Mouse (Mus musculus) G1E (cell line): Measurements from ENCODE around the gene Zcchc7. TPM values are rescaled to one million over a fixed set of nuclear protein-coding genes. Genes with fewer than 3 reads are reported as not detected.

Experiments used
- ATAC-seq: 2 replicates; pipeline ENCODE4 v1.8.0; 2016; ENCODE audit warnings: mild to moderate bottlenecking; ENCODE audit not compliant: insufficient number of reproducible peaks, poor library complexity, low FRiP score, severe bottlenecking; ENCODE audit errors: extremely low read depth
- DNase-seq: peaks from one replicate; pipeline ENCODE4 v3.0.0; 2012; ENCODE audit warnings: low spot score
- H3K27me3 ChIP-seq: 2 replicates; pipeline ENCODE4 v1.6.1; 2012; ENCODE audit warnings: mild to moderate bottlenecking, low read length, inconsistent platforms; ENCODE audit not compliant: insufficient read depth
- H3K36me3 ChIP-seq: replicated peaks from 2 replicates; pipeline ENCODE3; 2012; ENCODE audit warnings: mild to moderate bottlenecking, inconsistent platforms
- H3K4me1 ChIP-seq: 2 replicates; pipeline ENCODE4 v1.6.1; 2012; ENCODE audit warnings: low read depth, low read length, inconsistent platforms, mixed read lengths; ENCODE audit not compliant: insufficient read depth
- H3K4me3 ChIP-seq: 2 replicates; pipeline ENCODE4 v1.5.1; 2012; ENCODE audit warnings: low read depth, mild to moderate bottlenecking, inconsistent platforms, low read length, moderate library complexity, mixed read lengths
- H3K9me3 ChIP-seq: replicated peaks from 2 replicates; pipeline ENCODE4 v1.6.1; 2012; ENCODE audit warnings: inconsistent platforms
- CTCF ChIP-seq: IDR thresholded peaks from 2 replicates; pipeline ENCODE4 v1.5.1; 2012; ENCODE audit warnings: low read depth, low read length, inconsistent platforms, mixed read lengths
- GATA1 ChIP-seq: IDR thresholded peaks from 2 replicates; pipeline ENCODE4 v1.6.1; 2012; ENCODE audit warnings: borderline replicate concordance, low read length, inconsistent platforms, mixed read lengths
- GATA2 ChIP-seq: IDR thresholded peaks from 2 replicates; pipeline ENCODE4 v1.6.1; 2012; ENCODE audit warnings: low read depth, low read length, inconsistent platforms, borderline replicate concordance
- POLR2AphosphoS5 ChIP-seq: IDR thresholded peaks from 2 replicates; pipeline ENCODE4 v1.6.1; 2012; ENCODE audit warnings: low read depth, low read length, inconsistent platforms; ENCODE audit not compliant: insufficient replicate concordance
- TAL1 ChIP-seq: conservative IDR thresholded peaks from 2 replicates; pipeline ENCODE4 v1.6.1; 2012; ENCODE audit warnings: low read depth, low read length, inconsistent platforms, mixed read lengths
- polyA plus RNA-seq: library from polyadenylated mRNA; stranded (reverse); fragments of >175 nt; gene quantifications from 2 replicates; pipeline ENCODE4 v1.2.3, GENCODE M21; 2012
- total RNA-seq, 2 experiments: library from RNA; stranded (forward) in 1 of 2; stranded (reverse) in 1 of 2; fragments of 200-1000 nt in 1 of 2; fragments of >200 nt in 1 of 2; fragmentation: Nextera tagmentation in 1 of 2; gene quantifications; 2 replicates each; pipeline ENCODE4 v1.2.3; 2014 to 2017

Zcchc7 gene
- total RNA-seq (2014; fragmentation: Nextera tagmentation), result 59.9 and 61.3 TPM in 2 replicates
- 67.7 and 129 TPM in 2 replicates for total RNA-seq (2017)
- polyA plus RNA-seq, result 26.3 and 28.6 TPM in 2 replicates

DNA sequence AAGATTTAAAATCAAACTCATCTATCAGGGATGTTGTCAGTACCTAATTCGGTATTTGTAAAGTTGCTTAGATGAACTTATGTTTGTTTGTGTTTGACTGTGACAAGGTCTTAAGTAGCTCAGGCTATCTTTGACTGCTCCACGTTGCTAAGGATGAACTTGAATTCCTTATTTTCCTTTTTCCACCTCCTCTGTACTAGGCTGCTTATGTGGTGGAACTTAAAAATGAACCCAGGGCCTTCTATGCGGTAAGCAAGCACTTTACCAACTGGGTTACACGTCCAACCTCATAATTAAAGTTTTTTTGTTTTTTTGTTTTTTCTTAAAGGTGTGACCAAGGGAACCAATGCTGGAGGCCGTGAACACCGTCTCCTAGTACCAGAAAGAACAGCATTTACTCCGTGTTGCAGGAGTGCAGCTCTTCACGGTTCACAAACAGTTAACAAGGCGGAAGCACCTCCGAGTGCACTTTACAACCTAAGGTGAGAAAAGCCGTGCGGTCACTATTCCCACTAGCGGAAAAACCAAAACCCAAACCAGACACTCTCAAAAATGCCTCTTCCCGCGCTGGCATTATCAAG is at the start of gene Zcchc7:
Gene Zcchc7, plus strand, starts transcription at position 325 of the 581 bp plus-strand sequence.
- no peak for TF ChIP-seq CTCF

DNA sequence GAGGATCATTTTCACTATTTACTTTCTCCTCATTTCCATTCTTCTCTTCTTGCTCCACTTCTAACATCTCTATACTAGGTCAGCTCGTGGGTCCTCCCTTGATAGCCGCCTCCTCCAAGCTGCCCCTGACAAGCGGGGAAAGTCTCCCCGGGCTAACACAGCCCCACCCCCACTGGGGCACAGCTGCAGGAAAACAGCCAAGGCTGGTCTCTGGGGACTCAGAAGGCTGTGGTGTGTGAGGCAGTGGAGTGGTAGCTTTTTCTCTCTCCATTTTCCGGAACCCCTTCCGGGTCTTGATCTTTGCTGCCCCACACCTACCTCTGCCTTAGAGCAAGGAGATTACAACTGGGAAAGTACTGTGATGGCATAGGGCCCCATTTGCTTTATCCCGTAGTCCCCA is 49.7 kb upstream of the Zcchc7 start:
- TF ChIP-seq POLR2AphosphoS5 (no peak), GATA1 (no peak), CTCF (no peak), TAL1 (no peak), GATA2 (no peak)
- no peak for ATAC-seq
- H3K27me3 ChIP-seq, result peaks cover 20% of the 10 kb centered on the region
- H3K4me3 ChIP-seq, result no peak overlapping the region
- peaks cover 16% of the 10 kb centered on the region for H3K9me3 ChIP-seq
- H3K36me3 ChIP-seq, result no peaks in the 10 kb centered on the region
- no peak for DNase-seq
- H3K4me1 ChIP-seq, result no peaks in the 10 kb centered on the region

More for the DNA sequence above, at the start of gene Zcchc7:
- peaks cover 15% of the 10 kb centered on the region for H3K4me1 ChIP-seq
- DNase-seq (no peak), ATAC-seq (peak; percentile 17; the same call in 1 of the 2 replicates)
- H3K36me3 ChIP-seq, result no peaks in the 10 kb centered on the region
- peaks cover 10% of the 10 kb centered on the region for H3K27me3 ChIP-seq
- H3K4me3 ChIP-seq, result peak within 1 kb of the TSS; percentile 100
- H3K9me3 ChIP-seq, result no peaks in the 10 kb centered on the region

DNA sequence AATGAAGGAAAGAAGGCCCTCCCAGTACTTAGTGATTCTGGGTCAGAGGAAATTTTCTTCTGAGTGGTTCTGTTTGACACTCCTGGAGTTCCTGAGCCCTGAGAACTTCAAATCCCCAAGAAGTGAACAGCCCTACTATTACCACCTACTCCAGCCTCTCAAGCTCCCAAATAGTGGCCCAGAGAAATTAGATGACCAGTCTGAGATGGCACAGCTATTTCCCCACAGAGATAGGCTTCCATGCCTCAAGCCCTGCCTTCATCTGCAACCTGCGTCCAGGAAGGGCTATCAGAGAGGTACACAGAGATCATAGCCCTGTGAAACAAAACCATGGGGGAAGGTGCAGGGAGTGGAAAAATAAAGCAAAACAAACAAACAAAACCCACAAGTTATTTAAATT is 48.8 kb upstream of the Zcchc7 start:
- no peak for DNase-seq
- no peaks in the 10 kb centered on the region for H3K36me3 ChIP-seq
- no peak overlapping the region for H3K4me3 ChIP-seq
- TF ChIP-seq TAL1 (no peak), POLR2AphosphoS5 (no peak), GATA1 (no peak), GATA2 (no peak), CTCF (no peak)
- ATAC-seq, result no peak
- H3K4me1 ChIP-seq, result no peaks in the 10 kb centered on the region
- peaks cover 16% of the 10 kb centered on the region for H3K9me3 ChIP-seq
- H3K27me3 ChIP-seq, result peaks cover 22% of the 10 kb centered on the region

DNA sequence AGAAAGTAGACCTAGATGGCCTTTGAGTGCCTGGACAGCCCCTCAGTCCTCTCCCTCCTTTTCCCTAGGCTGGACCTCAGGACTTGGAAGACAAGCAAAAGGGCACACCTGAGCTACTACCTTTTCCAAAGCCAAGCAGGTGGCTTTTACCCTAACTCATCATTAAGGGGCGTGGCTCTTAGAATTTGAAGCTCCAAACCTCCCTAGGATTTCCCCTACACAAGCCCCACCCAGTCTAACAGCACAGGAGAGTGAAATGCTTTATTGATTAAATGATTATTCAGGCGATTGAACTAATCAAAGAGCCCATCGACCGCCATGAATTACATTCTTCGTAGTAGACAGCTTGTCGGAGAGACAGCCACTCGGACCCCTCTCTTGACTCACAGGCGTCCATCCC is 47.4 kb upstream of the Zcchc7 start:
- TF ChIP-seq GATA1 (no peak), TAL1 (no peak), GATA2 (no peak), CTCF (no peak)
- DNase-seq (no peak), ATAC-seq (no peak)
- H3K27me3 ChIP-seq, result peaks cover 30% of the 10 kb centered on the region
- H3K4me1 ChIP-seq, result no peaks in the 10 kb centered on the region
- H3K9me3 ChIP-seq, result peaks cover 14% of the 10 kb centered on the region
- no peaks in the 10 kb centered on the region for H3K36me3 ChIP-seq
- H3K4me3 ChIP-seq, result no peak overlapping the region

DNA sequence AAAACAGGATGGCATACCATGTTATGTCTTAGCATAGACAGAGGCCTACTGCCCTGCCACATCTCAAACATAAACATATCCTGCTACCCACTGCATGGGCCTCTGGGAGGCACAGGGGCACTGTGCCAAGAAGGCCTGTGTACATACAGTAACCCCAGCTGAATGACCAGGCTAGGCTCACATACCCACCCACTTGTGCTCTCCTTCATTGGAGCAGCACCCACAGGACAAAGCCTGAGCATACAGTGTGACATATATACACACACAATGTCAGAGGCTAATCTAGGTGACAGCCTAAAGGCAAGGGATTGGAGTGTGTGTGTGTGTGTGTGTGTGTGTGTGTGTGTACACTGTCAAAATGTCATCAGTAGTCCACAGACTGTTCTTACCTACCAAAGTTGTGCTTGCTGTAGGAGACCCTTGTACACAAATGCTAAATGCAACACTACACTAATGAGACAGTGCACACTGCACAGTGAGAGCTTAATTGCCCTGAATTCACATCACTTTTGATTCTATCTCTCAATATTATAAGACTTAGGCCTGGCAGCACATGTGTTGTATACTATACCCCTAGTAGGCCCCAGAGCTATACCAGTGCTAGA is 46.5 kb upstream of the Zcchc7 start:
- DNase-seq (no peak), ATAC-seq (no peak)
- no peak overlapping the region for H3K4me3 ChIP-seq
- peaks cover 39% of the 10 kb centered on the region for H3K27me3 ChIP-seq
- H3K9me3 ChIP-seq, result peaks cover 5% of the 10 kb centered on the region
- no peaks in the 10 kb centered on the region for H3K36me3 ChIP-seq
- TF ChIP-seq GATA1 (no peak), GATA2 (no peak), POLR2AphosphoS5 (no peak), TAL1 (no peak)
- no peaks in the 10 kb centered on the region for H3K4me1 ChIP-seq

DNA sequence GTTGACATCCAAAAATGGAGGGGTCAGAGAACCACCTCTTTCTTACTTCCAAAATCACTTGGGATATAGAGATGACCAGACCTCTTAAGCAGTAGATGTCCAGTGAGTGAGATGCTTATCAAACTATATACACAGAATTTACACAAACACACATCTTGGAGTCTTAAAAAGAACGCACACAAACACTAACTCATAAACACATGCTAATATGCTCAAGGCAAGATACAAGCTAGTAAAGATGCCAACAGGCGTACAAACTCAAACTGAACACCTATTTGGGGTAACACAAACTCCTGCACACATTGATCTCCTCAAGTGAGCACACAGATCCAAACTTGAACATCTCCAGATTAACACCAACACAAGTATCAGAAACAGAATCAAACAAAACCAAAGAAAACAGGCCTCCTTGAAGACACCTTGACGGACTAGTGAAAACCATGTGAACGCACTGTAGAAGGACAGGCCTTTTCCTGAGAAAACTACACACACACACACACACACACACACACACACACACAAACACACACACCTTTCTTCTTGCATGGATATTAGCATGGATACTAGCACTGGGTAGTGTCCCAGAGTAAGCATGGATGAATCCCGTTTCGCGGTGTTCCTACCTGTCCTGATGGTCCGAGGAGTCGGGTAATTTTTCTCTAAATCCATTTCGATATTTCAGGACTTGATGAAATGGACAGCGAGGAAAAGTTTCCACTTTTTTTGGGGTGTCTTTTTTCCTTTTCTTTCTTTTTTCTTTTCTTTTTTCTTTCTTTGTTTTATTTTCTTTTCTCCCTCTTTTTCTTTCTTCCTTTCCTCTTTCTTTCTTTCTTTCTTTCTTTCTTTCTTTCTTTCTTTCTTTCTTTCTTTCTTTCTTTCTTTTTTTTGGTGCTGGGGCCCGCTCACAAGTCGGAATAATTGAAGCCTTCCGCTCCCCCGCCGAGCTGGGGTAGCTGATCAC is 45.7 kb upstream of the Zcchc7 start, which contains the start of gene Pax5:
Gene Pax5, minus strand, starts transcription at position 748 of the 961 bp plus-strand sequence.
- Histone ChIP-seq H3K4me3 (no peak within 1 kb of the TSS), H3K27me3 (peaks cover 43% of the 10 kb centered on the region), H3K36me3 (no peaks in the 10 kb centered on the region), H3K9me3 (no peaks in the 10 kb centered on the region), H3K4me1 (no peaks in the 10 kb centered on the region)
- ATAC-seq, result no peak
- TF ChIP-seq TAL1 (no peak), GATA2 (no peak), GATA1 (no peak), CTCF (no peak), POLR2AphosphoS5 (no peak)
- DNase-seq, result no peak
